Mouse (Mus musculus) spleen, adult 2 months (tissue): ENCODE measurements around the gene Uvssa.

ENCODE experiments used
- CTCF ChIP-seq: fragments of 200-500 bp; IDR thresholded peaks from 2 replicates; pipeline ENCODE4 v1.5.1; 2011; ENCODE audit warnings: mild to moderate bottlenecking, inconsistent platforms; ENCODE audit not compliant: insufficient read depth, insufficient read length, insufficient replicate concordance; ENCODE audit errors: extremely low read depth
- POLR2A ChIP-seq: fragments of 200-500 bp; IDR thresholded peaks from 2 replicates; pipeline ENCODE4 v1.6.1; 2011; ENCODE audit warnings: low read depth, low read length, inconsistent platforms

GRCm38 (mm10) chr5:33427461-33427860 is 49.1 kb downstream of the Uvssa start:
- no peak for TF ChIP-seq CTCF
- TF ChIP-seq POLR2A = no peak
